Mouse (Mus musculus): ENCODE measurements around the gene Meis2.
A peak's percentile ranks its signal among the peaks of the same experiment; 100 is the strongest.

Meis2 gene

DNA sequence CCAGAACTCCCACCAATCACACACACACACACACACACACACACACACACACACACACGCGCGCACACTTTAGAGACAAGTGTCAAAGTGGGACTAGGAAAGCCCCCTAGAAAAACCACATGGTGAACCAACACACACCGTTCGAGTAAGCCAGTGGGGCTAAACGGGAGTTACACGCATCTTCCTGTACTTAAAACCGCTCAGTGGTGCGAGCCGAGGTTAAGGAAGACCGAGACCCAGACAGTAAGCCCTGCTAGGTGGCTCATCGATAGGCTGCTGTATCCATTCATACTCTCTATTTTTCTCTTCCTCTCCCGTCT, 6.6 kb upstream of the Meis2 start:
- no peaks in the 10 kb centered on the region for H3K36me3 ChIP-seq (ENCODE audit: control insufficient read depth, insufficient read depth, low read length, poor library complexity, severe bottlenecking)
- no peak for DNase-seq (ENCODE audit: low read depth, low spot score)
- no peaks in the 10 kb centered on the region for H3K27me3 ChIP-seq (ENCODE audit: control insufficient read depth, insufficient read depth, low read length, poor library complexity, severe bottlenecking)

GRCm38 (mm10) chr2:116071571-116072320, 6.1 kb upstream of the Meis2 start:
- no peaks in the 10 kb centered on the region for H3K27me3 ChIP-seq (ENCODE audit: control insufficient read depth, insufficient read depth, low read length, poor library complexity, severe bottlenecking)
- DNase-seq (ENCODE audit: low read depth, low spot score) = no peak
- no peaks in the 10 kb centered on the region for H3K36me3 ChIP-seq (ENCODE audit: control insufficient read depth, insufficient read depth, low read length, poor library complexity, severe bottlenecking)

GRCm38 (mm10) chr2:116070614-116071425, 5.2 kb upstream of the Meis2 start:
- Histone ChIP-seq H3K36me3 (ENCODE audit: control insufficient read depth, insufficient read depth, low read length, poor library complexity, severe bottlenecking) (no peaks in the 10 kb centered on the region), H3K27me3 (ENCODE audit: control insufficient read depth, insufficient read depth, low read length, poor library complexity, severe bottlenecking) (no peaks in the 10 kb centered on the region)
- DNase-seq (ENCODE audit: low read depth, low spot score) = no peak

- no peak for DNase-seq (ENCODE audit: low read depth, low spot score)
- H3K36me3 ChIP-seq (ENCODE audit: control insufficient read depth, insufficient read depth, low read length, poor library complexity, severe bottlenecking) = no peaks in the 10 kb centered on the region
- H3K27me3 ChIP-seq (ENCODE audit: control insufficient read depth, insufficient read depth, low read length, poor library complexity, severe bottlenecking) = no peaks in the 10 kb centered on the region
Measured at GRCm38 (mm10) chr2:116069451-116070225, 4.0 kb upstream of the Meis2 start.

DNA sequence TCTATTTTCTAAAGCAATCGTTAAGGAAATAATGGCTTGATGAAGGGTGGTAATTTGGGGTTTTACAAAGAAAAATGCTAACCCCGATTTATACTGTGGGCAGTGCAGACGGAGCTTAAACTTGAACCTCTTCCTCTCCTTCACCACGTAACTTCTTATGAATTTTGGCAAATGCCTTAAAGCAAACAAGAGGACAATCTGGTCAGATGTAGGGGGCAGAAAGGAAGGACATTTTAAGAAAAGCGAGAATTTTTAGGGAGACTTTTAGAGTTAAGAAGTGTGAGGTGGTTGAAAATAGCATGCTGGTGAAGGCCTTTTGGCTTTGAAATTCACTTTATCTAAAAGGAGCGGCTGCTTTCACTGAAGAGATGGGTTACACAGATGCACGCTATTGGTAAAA, 3.3 kb upstream of the Meis2 start:
- no peak for DNase-seq (ENCODE audit: low read depth, low spot score)
- Histone ChIP-seq H3K36me3 (ENCODE audit: control insufficient read depth, insufficient read depth, low read length, poor library complexity, severe bottlenecking) (no peaks in the 10 kb centered on the region), H3K27me3 (ENCODE audit: control insufficient read depth, insufficient read depth, low read length, poor library complexity, severe bottlenecking) (no peaks in the 10 kb centered on the region)

DNA sequence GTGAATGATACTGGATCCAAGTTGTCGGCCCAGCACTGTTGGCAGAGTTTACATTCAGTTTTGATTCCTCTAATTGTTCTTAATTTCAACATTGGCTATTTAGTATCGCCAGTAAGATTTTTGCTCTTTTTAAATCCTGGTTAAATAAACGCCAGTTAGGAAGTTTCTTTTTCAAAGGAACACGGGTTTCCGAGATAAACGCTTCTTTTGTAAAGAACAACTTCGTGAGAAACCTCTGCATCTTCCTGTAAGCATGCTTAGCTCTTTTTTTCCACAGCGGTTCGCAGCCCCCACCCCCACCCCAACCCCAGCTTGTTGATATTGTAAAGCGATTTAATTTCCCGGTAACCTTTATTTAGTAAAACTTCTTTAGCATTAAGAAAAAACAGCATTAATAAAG, 2.8 kb upstream of the Meis2 start:
- Histone ChIP-seq H3K36me3 (ENCODE audit: control insufficient read depth, insufficient read depth, low read length, poor library complexity, severe bottlenecking) (no peaks in the 10 kb centered on the region), H3K27me3 (ENCODE audit: control insufficient read depth, insufficient read depth, low read length, poor library complexity, severe bottlenecking) (no peaks in the 10 kb centered on the region)
- DNase-seq (ENCODE audit: low read depth, low spot score) = no peak

GRCm38 (mm10) chr2:116067711-116068110, 2.1 kb upstream of the Meis2 start:
- no peak for DNase-seq (ENCODE audit: low read depth, low spot score)
- no peaks in the 10 kb centered on the region for H3K36me3 ChIP-seq (ENCODE audit: control insufficient read depth, insufficient read depth, low read length, poor library complexity, severe bottlenecking)
- no peaks in the 10 kb centered on the region for H3K27me3 ChIP-seq (ENCODE audit: control insufficient read depth, insufficient read depth, low read length, poor library complexity, severe bottlenecking)

DNA sequence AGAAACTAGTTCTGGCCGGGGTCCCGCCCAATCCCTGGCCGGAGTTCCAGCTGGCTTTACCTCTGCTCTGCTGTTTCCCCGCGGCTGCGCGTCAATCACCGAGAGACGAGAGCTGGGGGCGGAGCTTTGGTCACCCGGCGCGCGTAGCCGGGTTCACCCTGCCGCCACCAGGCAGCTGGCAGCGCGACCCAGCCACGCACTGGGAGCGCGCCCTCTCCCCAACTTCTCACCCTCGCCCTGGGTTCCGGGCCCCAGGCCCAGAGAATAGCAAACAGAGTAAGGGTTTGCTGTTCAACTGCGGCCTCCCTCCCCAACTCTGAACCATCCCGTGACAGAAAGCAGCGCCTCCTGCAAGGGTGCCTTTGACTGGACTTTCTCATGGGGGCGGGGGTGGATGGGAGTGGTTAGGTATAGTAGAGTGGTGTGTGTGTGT, 1.4 kb upstream of the Meis2 start:
- Histone ChIP-seq H3K36me3 (ENCODE audit: control insufficient read depth, insufficient read depth, low read length, poor library complexity, severe bottlenecking) (no peaks in the 10 kb centered on the region), H3K27me3 (ENCODE audit: control insufficient read depth, insufficient read depth, low read length, poor library complexity, severe bottlenecking) (no peaks in the 10 kb centered on the region)
- peak; percentile 10 for DNase-seq (ENCODE audit: low read depth, low spot score)

DNA sequence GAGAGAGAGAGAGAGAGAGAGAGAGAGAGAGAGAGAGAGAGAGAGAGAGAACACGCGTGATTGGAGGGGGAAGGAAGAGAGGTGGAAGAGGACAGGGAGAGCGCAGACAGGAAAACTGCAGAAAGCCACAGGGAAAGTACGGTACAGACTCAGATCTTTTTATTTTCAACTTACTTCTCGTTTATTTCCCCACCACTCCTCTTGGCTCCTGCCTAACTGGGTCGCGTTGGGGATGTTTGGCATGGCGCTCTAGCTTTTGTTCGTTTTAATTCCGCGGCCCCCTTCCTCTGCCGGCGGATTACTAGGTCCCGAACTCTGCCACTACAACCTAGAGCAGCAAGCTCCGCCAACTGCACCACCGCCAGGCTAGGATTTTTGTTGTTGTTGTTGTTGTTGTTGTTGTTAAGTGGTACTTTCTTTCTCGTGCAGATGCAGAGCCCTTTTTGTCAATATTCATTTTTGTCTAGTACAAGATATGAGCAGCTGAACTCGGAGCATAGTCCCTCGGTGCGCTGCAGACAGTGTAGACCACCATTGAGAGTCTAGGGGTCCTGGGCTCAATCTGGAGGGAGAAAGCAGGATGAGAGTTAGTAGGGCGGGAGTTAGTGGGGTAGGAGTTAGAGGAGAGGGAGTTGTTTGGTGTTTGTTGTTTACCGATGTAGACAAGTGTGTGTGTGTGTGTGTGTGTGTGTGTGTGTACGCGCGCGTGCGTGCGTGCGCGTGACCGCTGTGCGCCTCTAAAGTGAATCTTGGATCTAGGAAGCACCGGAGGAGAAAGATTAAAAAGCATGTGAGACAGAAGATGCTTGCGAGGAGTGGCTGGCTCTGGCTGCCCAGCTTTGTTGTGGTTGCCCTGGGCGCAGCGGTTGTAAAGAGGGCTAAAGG, 660 bp upstream of the Meis2 start:
- H3K27me3 ChIP-seq (ENCODE audit: control insufficient read depth, insufficient read depth, low read length, poor library complexity, severe bottlenecking) = no peaks in the 10 kb centered on the region
- no peak for DNase-seq (ENCODE audit: low read depth, low spot score)
- no peaks in the 10 kb centered on the region for H3K36me3 ChIP-seq (ENCODE audit: control insufficient read depth, insufficient read depth, low read length, poor library complexity, severe bottlenecking)

GRCm38 (mm10) chr2:116065057-116065456, 582 bp downstream of the Meis2 start:
- Histone ChIP-seq H3K36me3 (ENCODE audit: control insufficient read depth, insufficient read depth, low read length, poor library complexity, severe bottlenecking) (no peaks in the 10 kb centered on the region), H3K27me3 (ENCODE audit: control insufficient read depth, insufficient read depth, low read length, poor library complexity, severe bottlenecking) (no peaks in the 10 kb centered on the region)
- no peak for DNase-seq (ENCODE audit: low read depth, low spot score)

DNA sequence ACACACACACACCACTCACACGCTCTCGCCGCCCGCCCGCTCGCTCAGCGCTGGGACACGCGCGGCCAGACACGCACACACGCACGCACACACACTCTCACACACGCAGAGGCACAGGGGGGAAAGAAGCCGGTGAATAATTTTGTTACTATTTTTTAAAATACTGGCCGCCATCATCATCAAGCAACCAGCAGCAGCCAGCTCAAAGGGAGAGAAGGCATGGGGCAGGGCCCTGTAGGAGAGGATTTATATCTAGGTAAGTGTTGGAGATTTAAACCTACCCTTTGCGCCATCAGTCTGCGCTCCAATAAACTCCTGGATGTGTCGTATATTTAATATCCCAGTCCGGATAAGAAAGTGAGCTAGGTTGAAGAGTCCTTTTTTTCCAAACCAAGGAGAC, 1.1 kb downstream of the Meis2 start:
- no peaks in the 10 kb centered on the region for H3K27me3 ChIP-seq (ENCODE audit: control insufficient read depth, insufficient read depth, low read length, poor library complexity, severe bottlenecking)
- no peak for DNase-seq (ENCODE audit: low read depth, low spot score)
- no peaks in the 10 kb centered on the region for H3K36me3 ChIP-seq (ENCODE audit: control insufficient read depth, insufficient read depth, low read length, poor library complexity, severe bottlenecking)

DNA sequence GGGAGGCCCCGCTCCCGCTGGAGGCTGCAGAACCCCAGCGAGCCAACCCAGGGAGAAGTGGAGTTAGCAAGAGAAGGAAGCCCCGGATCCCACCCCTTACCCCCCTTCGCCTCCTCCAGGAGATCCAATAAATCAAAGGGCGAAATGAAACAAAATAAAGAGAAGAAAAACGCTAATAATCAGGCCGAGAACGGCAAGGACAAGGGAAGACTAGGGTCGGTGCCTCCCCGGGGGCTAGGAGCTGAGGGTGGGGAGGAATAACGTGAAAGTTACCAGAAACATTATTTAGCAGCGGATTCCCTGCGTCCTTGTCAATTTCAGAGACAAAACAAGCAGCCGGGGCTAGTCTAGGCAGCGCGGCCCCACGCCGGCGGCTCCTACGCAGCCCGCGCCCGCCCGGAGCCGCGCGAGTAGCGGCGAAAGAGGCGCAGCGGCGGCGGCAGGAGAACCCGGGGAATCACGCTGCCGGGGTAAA, 1.8 kb downstream of the Meis2 start:
- no peaks in the 10 kb centered on the region for H3K27me3 ChIP-seq (ENCODE audit: control insufficient read depth, insufficient read depth, low read length, poor library complexity, severe bottlenecking)
- DNase-seq (ENCODE audit: low read depth, low spot score) = no peak
- H3K36me3 ChIP-seq (ENCODE audit: control insufficient read depth, insufficient read depth, low read length, poor library complexity, severe bottlenecking) = no peaks in the 10 kb centered on the region

- no peaks in the 10 kb centered on the region for H3K36me3 ChIP-seq (ENCODE audit: control insufficient read depth, insufficient read depth, low read length, poor library complexity, severe bottlenecking)
- H3K27me3 ChIP-seq (ENCODE audit: control insufficient read depth, insufficient read depth, low read length, poor library complexity, severe bottlenecking) = no peaks in the 10 kb centered on the region
- no peak for DNase-seq (ENCODE audit: low read depth, low spot score)
Measured at GRCm38 (mm10) chr2:116062761-116063441, 2.7 kb downstream of the Meis2 start.

DNA sequence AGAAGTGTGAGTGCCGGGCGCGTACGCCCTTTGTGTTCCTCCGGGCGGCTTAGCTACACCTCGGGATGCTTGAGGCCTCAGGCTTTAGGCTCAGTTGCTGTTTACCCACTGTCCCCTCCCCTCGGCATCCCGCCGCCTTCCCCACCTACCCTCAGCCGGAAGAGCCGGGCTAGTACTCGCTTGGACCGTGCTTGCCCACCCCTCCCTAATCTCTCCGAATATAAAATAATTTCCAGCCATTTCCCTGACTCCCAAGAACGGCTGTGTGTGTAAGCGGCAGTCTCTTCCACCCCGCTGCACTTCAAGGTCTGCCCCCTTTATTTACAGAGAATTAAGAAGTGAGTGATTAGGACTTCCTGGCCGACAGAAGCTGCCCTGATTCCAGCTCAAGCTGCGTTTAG, 3.4 kb downstream of the Meis2 start:
- Histone ChIP-seq H3K27me3 (ENCODE audit: control insufficient read depth, insufficient read depth, low read length, poor library complexity, severe bottlenecking) (peaks cover 2% of the 10 kb centered on the region; the same call in 1 of the 2 replicates), H3K36me3 (ENCODE audit: control insufficient read depth, insufficient read depth, low read length, poor library complexity, severe bottlenecking) (no peaks in the 10 kb centered on the region)
- no peak for DNase-seq (ENCODE audit: low read depth, low spot score)
